Mouse (Mus musculus) heart, postnatal 10 days (tissue): ENCODE measurements at regions not wholly inside any gene's neighbourhood (a gene's known extent, or its start where the extent isn't known, plus 50 kb on each side); places are given as distances from the start of the nearest gene placed in this dataset.
A peak's percentile ranks its signal among the peaks of the same experiment; 100 is the strongest.

Experiments
- DNase-seq, 2 experiments: peaks; one replicate each; pipeline ENCODE4 v3.0.0; 2021
- intact Hi-C: fragments of 180-260 bp; cut with DNase I; formaldehyde crosslinking; loops from one replicate; pipeline ENCODE4 v1.15.1; 2025

DNA sequence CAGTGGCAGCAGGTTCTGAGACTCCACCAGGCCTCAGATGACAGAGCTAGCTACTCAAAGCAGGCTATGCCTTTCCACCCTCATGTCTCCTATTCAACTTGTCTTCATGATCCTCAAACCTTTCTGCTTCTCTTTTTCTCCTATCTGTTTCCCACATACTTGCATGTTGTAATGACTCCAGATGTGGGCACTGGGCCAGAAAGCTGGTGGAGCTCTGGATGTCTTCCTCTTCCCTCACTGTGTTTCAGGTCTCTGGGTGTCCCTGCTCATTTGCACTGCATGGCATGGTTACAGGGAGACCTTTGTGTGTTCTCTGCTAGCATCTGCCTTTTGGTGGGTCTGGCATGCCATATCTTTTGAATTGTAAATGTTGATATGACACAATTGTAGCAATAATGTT is 1354.7 kb upstream of the Pcdh17 start:
- DNase-seq = peak in 1 of 2 experiments; percentile 4
- intact Hi-C loops = no loop called here
